Mouse (Mus musculus) kidney, adult 2 months (tissue): ENCODE results near the gene Erc2.

Source experiments
- CTCF ChIP-seq: fragments of 200-500 bp; conservative IDR thresholded peaks from 2 replicates; pipeline ENCODE4 v1.5.1; 2011; ENCODE audit warnings: low read depth, mild to moderate bottlenecking, control low read depth, low read length, moderate library complexity, mixed read lengths; ENCODE audit not compliant: insufficient read depth, insufficient read length
- POLR2A ChIP-seq: fragments of 200-500 bp; IDR thresholded peaks from one replicate; pipeline ENCODE4 v1.6.1; 2011; ENCODE audit warnings: low read depth, low read length, control low read depth

DNA sequence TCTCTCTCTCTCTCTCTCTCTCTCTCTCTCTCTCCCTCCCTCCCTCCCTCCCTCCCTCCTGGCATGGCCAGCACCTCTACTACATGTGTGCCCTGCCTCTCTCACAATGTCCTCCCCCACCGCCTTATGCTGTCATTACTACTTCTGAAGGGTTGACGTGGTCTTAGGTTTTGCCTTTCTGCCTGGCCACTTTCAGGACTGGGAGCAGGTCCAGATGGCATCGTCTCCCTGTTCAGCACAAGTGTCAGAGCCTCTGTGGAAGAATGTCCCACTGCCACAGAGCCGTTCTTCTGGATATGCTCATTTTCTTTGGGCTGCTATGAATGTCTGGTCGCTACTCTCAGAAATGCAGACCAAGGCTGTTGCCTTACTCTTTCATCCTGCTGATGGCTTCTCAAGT lies 671.7 kb downstream of the Erc2 start:
- TF ChIP-seq POLR2A, result no peak
- no peak for TF ChIP-seq CTCF
